Mouse (Mus musculus) forebrain, embryonic 15.5 days (tissue): ENCODE measurements at regions not wholly inside any gene's neighbourhood (a gene's known extent, or its start where the extent isn't known, plus 50 kb on each side); places are given as distances from the start of the nearest gene placed in this dataset.

Experiments
- ATAC-seq: fragments of 200-750 bp; cut with Nextera tagmentation; replicated peaks from 2 replicates; pipeline ENCODE4 v1.8.0; 2017; ENCODE audit warnings: mild to moderate bottlenecking, moderate TSS enrichment, moderate library complexity
- H3K27ac ChIP-seq: fragments of 300-500 bp; sonication (generic); replicated peaks from 2 replicates; pipeline ENCODE4 v1.5.1; 2015; ENCODE audit warnings: mild to moderate bottlenecking, inconsistent platforms
- H3K27me3 ChIP-seq: fragments of 300-500 bp; sonication (generic); 2 replicates; pipeline ENCODE4 v1.6.1; 2015; ENCODE audit warnings: inconsistent platforms
- H3K36me3 ChIP-seq: fragments of 300-500 bp; sonication (generic); 2 replicates; pipeline ENCODE4 v1.6.1; 2015; ENCODE audit warnings: mild to moderate bottlenecking, inconsistent platforms
- H3K4me1 ChIP-seq: fragments of 300-500 bp; sonication (generic); 2 replicates; pipeline ENCODE4 v1.6.1; 2015; ENCODE audit warnings: inconsistent platforms
- H3K4me2 ChIP-seq: fragments of 300-500 bp; sonication (generic); replicated peaks from 2 replicates; pipeline ENCODE4 v1.6.1; 2015; ENCODE audit warnings: mild to moderate bottlenecking, inconsistent platforms
- H3K4me3 ChIP-seq: fragments of 300-500 bp; sonication (generic); 2 replicates; pipeline ENCODE4 v1.5.1; 2015; ENCODE audit warnings: mild to moderate bottlenecking, inconsistent platforms
- H3K9ac ChIP-seq: fragments of 300-500 bp; sonication (generic); replicated peaks from 2 replicates; pipeline ENCODE4 v1.6.1; 2015; ENCODE audit warnings: mild to moderate bottlenecking, inconsistent platforms
- H3K9me3 ChIP-seq: fragments of 300-500 bp; sonication (generic); 2 replicates; pipeline ENCODE4 v1.6.1; 2016; ENCODE audit warnings: inconsistent platforms
- WGBS: fragments of 180-500 bp; shearing (Covaris S2); methylation state at CpG from one replicate; pipeline ENCODE4 v1.1.7; 2015; ENCODE audit warnings: mixed read lengths; 5-methylcytosine and 5-hydroxymethylcytosine counted together

GRCm38 (mm10) chr13:59916166-59917044 is 93.5 kb upstream of the Tut7 start:
- H3K9me3 ChIP-seq: no peaks in the 10 kb centered on the region
- no peaks in the 10 kb centered on the region for H3K27me3 ChIP-seq
- H3K4me1 ChIP-seq: no peaks in the 10 kb centered on the region
- H3K27ac ChIP-seq: no peak overlapping the region
- H3K4me3 ChIP-seq: no peak overlapping the region
- WGBS: 81% methylated on average over 22 of the region's 22 CpGs
- H3K9ac ChIP-seq: no peak overlapping the region
- no peak for ATAC-seq
- no peak overlapping the region for H3K4me2 ChIP-seq
- H3K36me3 ChIP-seq: no peaks in the 10 kb centered on the region

GRCm38 (mm10) chr13:59915734-59916133 is 92.8 kb upstream of the Tut7 start:
- no peaks in the 10 kb centered on the region for H3K27me3 ChIP-seq
- H3K4me2 ChIP-seq: no peak overlapping the region
- 89% methylated on average over 7 of the region's 7 CpGs for WGBS
- no peak overlapping the region for H3K4me3 ChIP-seq
- no peaks in the 10 kb centered on the region for H3K36me3 ChIP-seq
- ATAC-seq: no peak
- H3K4me1 ChIP-seq: peaks cover 3% of the 10 kb centered on the region
- H3K27ac ChIP-seq: no peak overlapping the region
- no peaks in the 10 kb centered on the region for H3K9me3 ChIP-seq
- H3K9ac ChIP-seq: no peak overlapping the region

- 5% methylated on average over 8 of the region's 8 CpGs for WGBS
- no peak overlapping the region for H3K4me3 ChIP-seq
- no peaks in the 10 kb centered on the region for H3K9me3 ChIP-seq
- no peak overlapping the region for H3K9ac ChIP-seq
- peak overlapping the region; percentile 21; the same call in 1 of the 2 replicates for H3K27ac ChIP-seq
- H3K27me3 ChIP-seq: no peaks in the 10 kb centered on the region
- ATAC-seq: peak; percentile 43; the same call in 1 of the 2 replicates
- H3K4me1 ChIP-seq: peaks cover 15% of the 10 kb centered on the region
- H3K36me3 ChIP-seq: no peaks in the 10 kb centered on the region
- no peak overlapping the region for H3K4me2 ChIP-seq
Measured at GRCm38 (mm10) chr13:59910179-59911071, 87.5 kb upstream of the Tut7 start.

GRCm38 (mm10) chr13:59909400-59909799 is 86.5 kb upstream of the Tut7 start:
- H3K36me3 ChIP-seq: no peaks in the 10 kb centered on the region
- H3K27ac ChIP-seq: no peak overlapping the region
- no peak for ATAC-seq
- 88% methylated on average over 4 of the region's 4 CpGs for WGBS
- H3K4me1 ChIP-seq: peaks cover 16% of the 10 kb centered on the region
- H3K27me3 ChIP-seq: no peaks in the 10 kb centered on the region
- H3K4me3 ChIP-seq: no peak overlapping the region
- H3K4me2 ChIP-seq: no peak overlapping the region
- no peak overlapping the region for H3K9ac ChIP-seq
- H3K9me3 ChIP-seq: no peaks in the 10 kb centered on the region

GRCm38 (mm10) chr13:59908786-59909185 is 85.8 kb upstream of the Tut7 start:
- no peaks in the 10 kb centered on the region for H3K36me3 ChIP-seq
- H3K27ac ChIP-seq: no peak overlapping the region
- no peaks in the 10 kb centered on the region for H3K9me3 ChIP-seq
- no peak overlapping the region for H3K4me2 ChIP-seq
- no peak overlapping the region for H3K9ac ChIP-seq
- ATAC-seq: no peak
- H3K4me1 ChIP-seq: peaks cover 16% of the 10 kb centered on the region
- H3K4me3 ChIP-seq: no peak overlapping the region
- WGBS: 86% methylated on average over 4 of the region's 4 CpGs
- H3K27me3 ChIP-seq: no peaks in the 10 kb centered on the region

- Histone ChIP-seq H3K9me3 (no peaks in the 10 kb centered on the region), H3K9ac (no peak overlapping the region), H3K4me1 (peaks cover 11% of the 10 kb centered on the region), H3K36me3 (no peaks in the 10 kb centered on the region), H3K4me2 (no peak overlapping the region), H3K27ac (no peak overlapping the region), H3K4me3 (no peak overlapping the region), H3K27me3 (no peaks in the 10 kb centered on the region)
- 78% methylated on average over 3 of the region's 3 CpGs for WGBS
- ATAC-seq: 0 out of 2 replicates have a peak, but pooled peaks have one; percentile 23
Measured at GRCm38 (mm10) chr13:59905488-59905887, 82.5 kb upstream of the Tut7 start.

GRCm38 (mm10) chr13:59904415-59904814 is 81.5 kb upstream of the Tut7 start:
- WGBS: 97% methylated on average over 1 of the region's 1 CpGs
- Histone ChIP-seq H3K36me3 (no peaks in the 10 kb centered on the region), H3K4me2 (no peak overlapping the region), H3K4me1 (0 out of 2 replicates have a peak, but pooled peaks cover 3% of the 10 kb centered on the region), H3K9me3 (no peaks in the 10 kb centered on the region), H3K27ac (no peak overlapping the region), H3K27me3 (no peaks in the 10 kb centered on the region), H3K4me3 (no peak overlapping the region), H3K9ac (no peak overlapping the region)
- no peak for ATAC-seq

- no peaks in the 10 kb centered on the region for H3K4me1 ChIP-seq
- 50% methylated on average over 7 of the region's 7 CpGs for WGBS
- no peak overlapping the region for H3K27ac ChIP-seq
- no peak overlapping the region for H3K9ac ChIP-seq
- no peak overlapping the region for H3K4me3 ChIP-seq
- H3K36me3 ChIP-seq: no peaks in the 10 kb centered on the region
- no peak overlapping the region for H3K4me2 ChIP-seq
- no peak for ATAC-seq
- H3K9me3 ChIP-seq: no peaks in the 10 kb centered on the region
- no peaks in the 10 kb centered on the region for H3K27me3 ChIP-seq
Measured at GRCm38 (mm10) chr13:59899521-59899920, 76.6 kb upstream of the Tut7 start.

GRCm38 (mm10) chr13:59895754-59896153 is 72.8 kb upstream of the Tut7 start:
- H3K9ac ChIP-seq: no peak overlapping the region
- WGBS: 93% methylated on average over 2 of the region's 2 CpGs
- H3K27me3 ChIP-seq: no peaks in the 10 kb centered on the region
- H3K4me1 ChIP-seq: no peaks in the 10 kb centered on the region; the same call in none of the 2 replicates
- no peak overlapping the region for H3K27ac ChIP-seq
- no peak overlapping the region for H3K4me2 ChIP-seq
- ATAC-seq: no peak
- no peaks in the 10 kb centered on the region for H3K36me3 ChIP-seq
- H3K9me3 ChIP-seq: no peaks in the 10 kb centered on the region
- H3K4me3 ChIP-seq: no peak overlapping the region

GRCm38 (mm10) chr13:59894094-59894493 is 71.1 kb upstream of the Tut7 start:
- no peak for ATAC-seq
- Histone ChIP-seq H3K27ac (no peak overlapping the region; the same call in 1 of the 2 replicates), H3K4me2 (no peak overlapping the region), H3K36me3 (no peaks in the 10 kb centered on the region), H3K4me3 (no peak overlapping the region), H3K4me1 (peaks cover 9% of the 10 kb centered on the region), H3K9me3 (no peaks in the 10 kb centered on the region), H3K9ac (no peak overlapping the region), H3K27me3 (no peaks in the 10 kb centered on the region)
- 36% methylated on average over 5 of the region's 5 CpGs for WGBS

- Histone ChIP-seq H3K4me3 (no peak overlapping the region), H3K36me3 (no peaks in the 10 kb centered on the region), H3K9me3 (no peaks in the 10 kb centered on the region), H3K4me2 (no peak overlapping the region), H3K9ac (no peak overlapping the region), H3K27me3 (no peaks in the 10 kb centered on the region), H3K27ac (no peak overlapping the region), H3K4me1 (peaks cover 9% of the 10 kb centered on the region)
- no peak for ATAC-seq
- WGBS: 77% methylated on average over 8 of the region's 8 CpGs
Measured at GRCm38 (mm10) chr13:59892961-59893360, 70.0 kb upstream of the Tut7 start.

- Histone ChIP-seq H3K4me1 (peaks cover 9% of the 10 kb centered on the region), H3K4me2 (no peak overlapping the region), H3K9ac (no peak overlapping the region), H3K27me3 (no peaks in the 10 kb centered on the region), H3K27ac (no peak overlapping the region), H3K9me3 (no peaks in the 10 kb centered on the region), H3K4me3 (no peak overlapping the region), H3K36me3 (no peaks in the 10 kb centered on the region)
- WGBS: 50% methylated on average over 9 of the region's 9 CpGs
- no peak for ATAC-seq
Measured at GRCm38 (mm10) chr13:59892340-59892739, 69.4 kb upstream of the Tut7 start.
